Mouse (Mus musculus): ENCODE data around the gene Kcnk6.

GRCm38 (mm10) chr7:29236593-29236992 lies 4.3 kb upstream of the Kcnk6 start:
- TF ChIP-seq POLR2A (IDR thresholded peaks at IDR 0.05; ENCODE audit: borderline replicate concordance, low read depth, low read length) = no peak
- no peak for TF ChIP-seq CTCF (IDR thresholded peaks at IDR 0.05; ENCODE audit: low read depth, low read length)
